Mouse (Mus musculus): Measurements from ENCODE around the gene Ergic1.
A peak's percentile ranks its signal among the peaks of the same experiment; 100 is the strongest.

Ergic1 gene

GRCm38 (mm10) chr17:26602371-26602885, 41.1 kb downstream of the Ergic1 start:
- DNase-seq, result no peak

GRCm38 (mm10) chr17:26603311-26603710, 42.0 kb downstream of the Ergic1 start:
- no peak for DNase-seq

GRCm38 (mm10) chr17:26605636-26606035, 44.3 kb downstream of the Ergic1 start:
- DNase-seq, result peak; percentile 32

- DNase-seq, result no peak
Measured at GRCm38 (mm10) chr17:26606516-26606915, 45.2 kb downstream of the Ergic1 start.

GRCm38 (mm10) chr17:26608348-26608747, 47.1 kb downstream of the Ergic1 start:
- no peak for DNase-seq

- DNase-seq, result no peak
Measured at GRCm38 (mm10) chr17:26608877-26609276, 47.6 kb downstream of the Ergic1 start.

GRCm38 (mm10) chr17:26609820-26610219, 48.5 kb downstream of the Ergic1 start:
- no peak for DNase-seq

- no peak for DNase-seq
Measured at GRCm38 (mm10) chr17:26611328-26611727, 50.0 kb downstream of the Ergic1 start.

GRCm38 (mm10) chr17:26611918-26612317, 50.6 kb downstream of the Ergic1 start:
- no peak for DNase-seq

GRCm38 (mm10) chr17:26614286-26614685, 53.0 kb downstream of the Ergic1 start:
- no peak for DNase-seq

- no peak for DNase-seq
Measured at GRCm38 (mm10) chr17:26614708-26615486, 53.6 kb downstream of the Ergic1 start.

- DNase-seq, result peak in 1 of 2 experiments; percentile 52
Measured at GRCm38 (mm10) chr17:26616696-26617095, 55.4 kb downstream of the Ergic1 start.

GRCm38 (mm10) chr17:26618498-26618897, 57.2 kb downstream of the Ergic1 start:
- no peak for DNase-seq

- no peak for DNase-seq
Measured at GRCm38 (mm10) chr17:26619577-26619976, 58.3 kb downstream of the Ergic1 start.

GRCm38 (mm10) chr17:26620292-26620691, 59.0 kb downstream of the Ergic1 start:
- DNase-seq, result no peak

GRCm38 (mm10) chr17:26620786-26621766, 59.8 kb downstream of the Ergic1 start:
- DNase-seq, result peak; percentile 51 to 76

- no peak for DNase-seq
Measured at GRCm38 (mm10) chr17:26621912-26622311, 60.6 kb downstream of the Ergic1 start.

GRCm38 (mm10) chr17:26623991-26624390, 62.7 kb downstream of the Ergic1 start:
- no peak for DNase-seq

- DNase-seq, result no peak
Measured at GRCm38 (mm10) chr17:26624999-26625398, 63.7 kb downstream of the Ergic1 start.

- no peak for DNase-seq
Measured at GRCm38 (mm10) chr17:26625521-26626010, 64.3 kb downstream of the Ergic1 start.

- no peak for DNase-seq
Measured at GRCm38 (mm10) chr17:26628479-26628878, 67.2 kb downstream of the Ergic1 start.

- no peak for DNase-seq
Measured at GRCm38 (mm10) chr17:26628936-26629335, 67.6 kb downstream of the Ergic1 start.

- DNase-seq, result no peak
Measured at GRCm38 (mm10) chr17:26631811-26632327, 70.6 kb downstream of the Ergic1 start.

All from spleen, adult 18-20 months (tissue).